Mouse (Mus musculus) layer of hippocampus, postnatal 14 days (tissue): ENCODE results near the gene Crybg1. TPM values are rescaled to one million over a fixed set of nuclear protein-coding genes. Genes with fewer than 3 reads are reported as not detected.
"Not testable (repeated sequence)": the region's sequence is repeated elsewhere in the genome, so short reads cannot be mapped to it uniquely, and the experiment has no call there.

Experiments used
- DNase-seq, 2 experiments: peaks; one replicate each; pipeline ENCODE4 v3.0.0; 2021 to 2022; ENCODE audit warnings: low spot score in 2 of 2, mixed read lengths in 1 of 2
- total RNA-seq, 2 experiments: library from RNA; stranded (reverse); gene quantifications; 2 replicates each; pipeline ENCODE4 v1.2.3; 2021

The Crybg1 gene
- total RNA-seq, 2 experiments from 2014 or later, result 0.65 to 0.72 TPM

DNA sequence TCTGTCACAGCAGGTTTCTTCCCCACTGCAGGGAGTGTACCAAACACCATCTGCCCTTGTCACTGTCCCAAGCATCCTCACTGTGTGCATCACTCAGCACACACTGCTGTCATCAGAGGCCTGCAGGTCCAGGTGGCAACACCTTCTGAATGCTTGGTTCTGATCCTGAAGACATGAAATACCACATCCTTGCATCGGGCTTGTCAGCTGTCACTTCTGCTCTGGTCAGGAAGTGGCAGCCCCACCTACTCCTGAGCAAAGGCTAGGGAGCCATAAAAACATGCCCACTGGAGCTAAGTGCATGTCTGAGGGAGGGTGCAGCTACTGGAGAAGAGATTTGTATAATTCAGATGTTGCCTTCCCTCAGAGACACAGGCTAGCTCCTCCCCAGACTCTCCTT lies 168.6 kb downstream of the Crybg1 start:
- no peak for DNase-seq

DNA sequence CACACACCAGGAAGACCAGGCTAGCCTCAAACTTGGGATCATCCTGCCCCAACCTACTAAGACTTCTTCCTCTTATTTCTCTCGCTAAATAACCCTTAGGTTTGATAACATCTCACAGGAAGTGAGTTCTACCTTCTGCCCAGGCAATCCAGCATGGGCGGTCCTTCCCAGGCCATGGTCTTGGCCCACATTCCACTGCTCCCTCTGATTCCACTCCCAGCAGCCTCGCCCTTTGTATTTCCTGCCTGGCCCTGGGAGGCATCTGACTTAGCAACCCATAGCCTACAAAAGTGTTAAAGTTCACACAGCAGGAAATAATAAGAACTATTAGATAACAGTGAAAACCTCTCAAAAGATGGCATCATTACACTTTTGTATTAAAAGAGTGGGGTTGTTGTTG lies 171.3 kb downstream of the Crybg1 start:
- DNase-seq, result no peak

DNA sequence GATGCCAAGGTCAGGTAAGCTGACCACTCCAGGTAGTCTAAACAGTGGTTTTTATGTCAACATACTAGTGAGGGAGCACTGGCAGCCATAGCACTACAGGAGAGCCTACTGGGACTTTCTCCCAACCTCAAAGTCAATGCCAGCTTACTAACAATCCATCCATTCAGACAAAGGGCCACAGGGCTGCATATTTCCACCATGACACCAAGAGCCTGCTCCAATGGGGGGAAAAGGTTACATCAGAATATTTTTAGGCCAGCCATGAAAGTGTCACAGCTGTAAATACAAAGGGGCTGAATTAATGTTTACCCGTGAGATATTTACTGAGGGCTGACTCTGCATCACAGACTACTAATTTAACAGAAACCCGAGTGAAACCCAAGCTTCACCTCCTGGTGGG lies 175.4 kb downstream of the Crybg1 start:
- DNase-seq, result no peak

DNA sequence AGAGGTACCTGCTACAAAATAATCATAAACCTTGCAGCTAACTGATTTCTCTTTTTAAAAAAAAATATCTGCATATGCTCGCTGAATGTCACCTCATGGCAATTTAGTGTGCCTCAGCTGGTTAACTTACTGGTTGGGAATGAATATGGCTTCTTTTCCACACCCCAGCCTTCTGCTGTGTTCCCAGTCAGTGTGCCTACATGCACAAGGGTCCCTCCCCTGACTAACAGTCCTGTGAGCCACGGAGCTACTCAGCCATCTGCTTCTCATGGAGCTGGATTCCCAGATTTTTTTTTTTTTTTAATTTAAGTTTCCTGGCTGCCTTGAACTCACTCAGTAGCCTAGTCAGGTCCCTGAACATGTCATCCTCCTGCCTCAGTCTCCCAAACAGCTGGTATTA lies 183.7 kb downstream of the Crybg1 start:
- DNase-seq, result peak in 1 of 2 experiments; percentile 68

DNA sequence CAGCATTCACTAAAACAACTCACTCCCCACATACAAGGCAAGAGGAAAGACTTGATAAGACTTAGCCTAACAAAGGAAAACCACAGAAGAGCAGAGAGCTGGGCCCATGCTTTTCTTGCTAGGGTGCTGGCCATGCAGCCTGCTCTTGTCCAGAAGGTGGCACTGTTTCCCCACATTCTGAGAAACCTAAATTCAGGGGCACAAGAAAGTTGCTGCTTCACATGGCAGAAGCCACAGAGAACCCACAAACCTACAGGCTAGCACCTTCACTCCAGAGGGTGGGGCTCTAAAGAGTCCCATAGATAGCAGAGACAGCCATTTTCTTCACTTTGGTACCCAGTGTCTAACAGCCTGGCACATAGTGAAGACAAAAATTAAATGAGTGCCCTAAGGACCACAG lies 194.7 kb downstream of the Crybg1 start:
- DNase-seq, result peak; percentile 56 to 60

DNA sequence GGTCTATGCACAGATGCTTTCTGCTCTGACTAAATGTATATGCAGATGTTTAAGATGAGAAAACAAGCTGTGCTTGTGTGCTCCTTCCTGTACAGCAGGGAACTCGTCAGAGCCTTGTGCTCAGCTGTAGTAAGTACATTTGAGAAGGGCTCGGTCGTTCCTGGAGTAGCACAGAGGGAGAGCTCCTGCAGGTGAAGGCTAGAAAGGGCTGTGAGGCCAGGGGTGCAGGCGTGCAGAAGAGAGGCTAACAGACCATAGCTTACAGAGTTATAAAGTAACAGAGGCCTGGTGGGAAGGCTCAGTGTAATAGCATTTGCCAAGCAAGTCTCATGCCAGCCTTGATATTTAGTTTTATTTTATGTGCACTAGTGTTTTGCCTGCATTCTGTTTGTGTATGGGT lies 203.2 kb downstream of the Crybg1 start:
- no peak for DNase-seq

DNA sequence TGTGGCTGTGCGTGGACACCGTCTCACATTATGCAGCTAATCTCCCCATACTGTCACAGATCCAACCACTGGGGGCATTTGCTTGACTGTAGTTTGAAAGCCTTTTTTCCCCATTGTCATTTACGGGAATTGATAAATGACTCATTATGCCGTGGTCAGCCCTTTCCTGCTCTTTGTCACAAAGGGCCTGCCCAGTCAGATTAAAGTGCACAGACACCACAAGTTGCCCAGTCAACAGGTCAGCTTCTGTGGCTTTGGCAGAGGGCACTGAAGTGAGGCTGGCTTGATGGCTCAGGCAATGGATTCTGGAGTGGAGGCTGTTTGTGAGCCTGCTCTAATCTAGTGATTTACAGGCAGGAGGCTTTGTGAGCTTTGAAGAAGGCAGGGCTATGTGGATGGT lies 204.9 kb downstream of the Crybg1 start:
- DNase-seq, result no peak

DNA sequence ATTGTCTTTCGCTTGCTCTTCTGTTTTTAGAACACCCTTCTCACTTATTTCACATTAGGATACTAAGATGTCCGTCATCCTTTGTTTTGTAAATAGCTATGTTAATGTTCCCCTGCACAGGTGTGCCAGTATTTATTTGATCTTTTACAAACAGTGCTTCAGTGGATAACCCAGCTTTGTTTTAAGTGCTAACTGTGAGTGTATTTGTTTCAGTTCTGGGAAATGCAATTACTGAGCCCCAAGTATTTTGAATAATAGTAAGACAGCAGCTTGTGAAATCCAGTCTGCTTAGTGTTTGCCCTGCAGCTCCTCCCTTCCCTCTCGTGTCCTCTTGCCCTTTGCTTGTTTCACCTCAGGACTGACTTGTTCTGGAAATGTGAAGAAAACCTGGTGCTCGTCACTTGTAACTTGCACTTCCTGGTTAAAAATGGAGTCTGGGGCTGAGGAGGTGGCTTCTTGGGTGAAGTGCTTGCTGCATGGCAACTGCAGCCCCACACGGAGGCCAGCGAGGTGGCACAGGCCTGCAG lies 209.5 kb downstream of the Crybg1 start:
- no peak for DNase-seq

DNA sequence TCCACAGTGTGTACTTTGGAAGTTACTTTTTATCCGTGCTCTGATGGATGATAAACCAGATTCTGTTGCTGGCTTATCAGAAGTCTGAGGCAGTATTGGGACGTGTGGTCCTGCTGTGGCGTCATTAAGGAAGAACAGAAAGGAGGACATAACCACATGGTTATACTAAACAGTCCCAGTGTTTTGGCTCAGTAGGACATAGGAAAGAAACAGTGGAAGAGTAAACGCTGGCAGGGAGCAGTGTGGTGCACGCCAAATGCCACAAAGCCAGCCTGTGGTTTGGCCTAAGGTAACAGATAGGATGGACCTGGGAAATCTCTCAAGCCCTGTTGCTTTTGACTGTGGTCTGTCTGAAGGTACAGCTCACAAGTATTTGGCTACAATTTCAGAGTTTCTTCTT lies 220.1 kb downstream of the Crybg1 start:
- DNase-seq, result no peak

DNA sequence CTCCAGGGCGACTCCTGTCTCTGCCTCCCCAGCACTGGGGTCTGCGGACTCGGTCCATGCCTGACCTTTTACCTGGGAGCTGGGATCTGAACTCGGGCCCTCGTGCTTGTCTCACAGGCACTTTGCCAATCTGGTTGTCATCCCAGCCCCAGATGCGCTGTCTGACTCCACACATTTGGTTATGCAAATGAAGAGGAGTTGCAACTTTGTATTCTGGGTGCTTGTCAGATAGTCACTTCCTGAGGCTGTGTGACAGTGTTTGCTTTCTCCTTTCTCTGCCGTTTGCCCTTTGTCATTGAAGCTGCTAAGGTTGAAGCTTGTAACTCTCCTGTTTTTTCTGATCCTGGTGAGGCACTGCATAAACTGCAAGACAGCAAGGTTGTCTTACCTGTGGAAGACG lies 220.9 kb downstream of the Crybg1 start:
- no peak for DNase-seq

DNA sequence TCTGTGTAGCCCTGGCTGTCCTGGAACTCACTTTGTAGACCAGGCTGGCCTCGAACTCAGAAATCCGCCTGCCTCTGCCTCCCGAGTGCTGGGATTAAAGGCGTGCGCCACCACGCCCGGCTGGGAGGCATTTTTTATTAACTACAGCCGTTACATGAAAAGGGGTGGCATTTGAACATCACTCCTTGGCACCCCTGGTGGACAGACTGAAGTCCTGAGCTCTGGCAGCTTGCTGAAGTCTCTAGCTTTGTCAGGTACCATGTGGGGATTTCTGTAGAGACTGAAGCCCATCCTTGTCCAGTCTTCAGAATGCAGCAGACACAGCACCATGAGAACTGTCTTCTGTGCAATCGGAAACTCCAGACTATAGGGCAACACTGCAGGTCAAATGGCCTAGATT lies 222.9 kb downstream of the Crybg1 start:
- DNase-seq, result not testable (repeated sequence)

DNA sequence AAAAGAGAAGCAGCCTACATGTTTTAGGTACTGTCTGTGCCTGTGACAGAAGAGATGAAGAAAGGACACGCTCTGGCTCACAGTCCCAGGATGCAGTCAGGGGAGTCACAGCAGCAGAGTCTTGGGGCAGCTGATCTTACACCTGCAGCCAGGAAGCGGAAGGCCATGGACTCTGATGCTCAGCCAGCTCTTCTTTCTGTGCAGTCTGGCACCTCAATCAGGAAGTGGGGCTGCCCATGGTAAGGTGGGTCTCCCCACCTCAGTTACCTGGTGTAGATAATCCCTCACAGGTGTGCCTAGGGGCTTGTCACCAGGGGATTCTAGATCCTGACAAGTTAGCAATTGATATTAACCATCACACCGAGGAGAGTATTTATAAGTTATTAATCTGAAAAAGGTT lies 225.6 kb downstream of the Crybg1 start:
- DNase-seq, result no peak

DNA sequence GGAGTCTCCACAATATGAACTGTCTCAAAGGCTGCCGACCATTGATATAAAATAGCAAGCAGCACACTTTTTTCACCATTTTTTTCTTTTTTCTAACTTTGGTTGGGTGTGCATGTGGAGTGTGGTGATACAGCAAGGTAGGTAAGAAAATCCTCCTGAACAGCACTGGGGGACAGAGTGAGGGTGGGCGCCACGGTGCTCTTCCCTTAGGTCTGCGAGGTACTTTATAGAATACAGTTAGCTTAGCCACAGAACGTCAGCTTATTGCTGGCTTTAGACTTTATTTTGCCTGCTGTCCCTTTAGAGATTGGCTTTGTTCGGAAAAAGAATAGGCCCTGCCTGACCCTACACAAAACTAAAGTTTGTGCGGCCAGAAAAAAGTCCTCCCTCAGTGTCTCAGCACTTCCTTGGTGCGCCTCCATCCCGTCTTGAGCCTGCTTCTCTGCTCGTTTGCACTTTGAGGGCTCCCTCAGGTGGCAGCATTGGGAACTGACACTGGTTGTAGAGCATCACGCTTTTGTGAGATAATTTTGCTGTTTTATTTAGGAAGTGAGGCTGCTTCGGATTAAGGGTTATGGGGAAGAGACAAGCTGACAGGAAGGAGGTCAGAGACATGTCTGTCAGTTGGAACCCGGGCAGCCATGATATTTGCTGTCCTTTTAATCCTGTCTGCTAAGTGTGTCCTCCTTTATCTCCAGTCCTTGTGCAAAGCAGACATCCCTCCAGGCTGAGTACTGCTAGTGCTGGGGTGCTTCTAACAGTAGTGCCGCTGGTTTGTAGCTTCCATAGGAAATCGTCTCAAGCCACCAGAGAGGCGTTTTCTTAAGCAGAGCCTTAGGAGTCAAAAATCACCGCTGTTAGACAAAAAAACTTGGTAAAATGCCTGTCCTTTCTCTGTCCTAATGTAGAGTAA lies 229.7 kb downstream of the Crybg1 start:
- DNase-seq, result peak; percentile 80 to 85

DNA sequence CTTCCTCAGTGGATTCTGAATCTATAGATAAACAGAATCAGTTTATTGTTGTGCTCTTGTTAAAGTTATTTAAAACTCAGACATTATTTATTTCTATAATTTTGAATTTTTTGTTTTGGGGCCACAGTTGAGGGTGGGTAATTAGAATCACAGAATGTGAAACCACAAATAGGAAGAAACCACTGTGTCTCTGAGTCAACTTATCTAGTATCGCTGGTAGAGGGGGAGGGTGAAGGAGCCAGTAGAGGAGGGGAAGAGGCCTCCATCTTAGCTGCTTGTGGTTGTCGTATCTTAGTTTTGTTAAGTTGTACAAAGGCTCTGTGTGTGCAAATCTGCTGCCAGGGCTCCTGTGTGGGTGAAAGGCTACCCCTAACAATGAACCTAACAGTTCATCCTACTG lies 231.9 kb downstream of the Crybg1 start:
- DNase-seq, result no peak

DNA sequence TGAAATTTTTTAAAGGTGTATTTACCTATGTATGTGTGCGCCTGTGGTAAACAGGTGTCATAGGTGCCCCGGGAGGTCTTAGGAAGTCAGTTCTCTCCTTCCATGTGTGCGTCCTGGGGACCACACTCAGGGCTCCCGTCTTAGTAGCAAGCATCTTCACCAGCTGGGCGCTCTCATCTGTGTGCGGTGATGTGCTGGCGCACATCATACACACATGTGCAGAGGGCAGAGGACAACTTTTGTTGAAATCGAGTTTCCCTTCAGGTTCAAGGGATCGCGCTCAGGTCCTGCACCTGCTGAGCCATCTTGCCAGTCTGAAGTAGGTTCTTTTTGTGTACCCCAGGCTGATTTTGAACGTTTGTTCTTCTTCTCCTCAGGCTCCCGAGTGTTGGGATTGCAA lies 232.5 kb downstream of the Crybg1 start:
- no peak for DNase-seq

DNA sequence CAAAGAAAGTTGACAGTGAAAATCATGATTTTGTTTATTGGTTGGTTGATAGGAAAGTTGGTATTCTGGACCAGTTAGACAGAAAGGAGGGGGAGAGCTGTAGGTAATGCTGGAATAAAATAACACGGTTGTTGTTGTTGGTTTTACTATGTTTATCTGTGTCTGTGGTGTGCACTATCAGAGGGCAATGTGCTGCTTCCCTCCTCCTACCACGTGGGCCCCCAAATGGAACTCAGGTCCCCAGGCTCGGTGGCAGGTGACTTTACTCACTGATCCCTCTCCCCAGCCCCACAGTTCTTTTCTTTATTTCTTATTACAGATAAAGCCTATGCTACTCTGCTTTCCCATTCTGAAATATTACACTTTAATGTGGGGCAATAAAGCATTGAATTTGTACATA lies 236.4 kb downstream of the Crybg1 start:
- no peak for DNase-seq

DNA sequence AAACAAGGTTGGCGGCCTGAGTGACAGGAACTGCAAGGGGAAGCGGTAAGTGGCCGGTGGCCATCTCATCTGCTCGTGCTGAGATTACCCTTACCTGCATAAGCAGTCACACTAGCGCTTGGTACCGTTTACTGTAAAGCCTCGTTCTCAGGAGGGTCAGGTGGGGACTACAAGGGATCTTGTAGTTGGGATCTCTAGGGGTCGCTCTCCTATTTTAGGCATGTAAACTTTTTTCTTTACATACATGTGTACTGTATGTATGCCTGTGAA lies 237.8 kb downstream of the Crybg1 start:
- DNase-seq, result no peak

DNA sequence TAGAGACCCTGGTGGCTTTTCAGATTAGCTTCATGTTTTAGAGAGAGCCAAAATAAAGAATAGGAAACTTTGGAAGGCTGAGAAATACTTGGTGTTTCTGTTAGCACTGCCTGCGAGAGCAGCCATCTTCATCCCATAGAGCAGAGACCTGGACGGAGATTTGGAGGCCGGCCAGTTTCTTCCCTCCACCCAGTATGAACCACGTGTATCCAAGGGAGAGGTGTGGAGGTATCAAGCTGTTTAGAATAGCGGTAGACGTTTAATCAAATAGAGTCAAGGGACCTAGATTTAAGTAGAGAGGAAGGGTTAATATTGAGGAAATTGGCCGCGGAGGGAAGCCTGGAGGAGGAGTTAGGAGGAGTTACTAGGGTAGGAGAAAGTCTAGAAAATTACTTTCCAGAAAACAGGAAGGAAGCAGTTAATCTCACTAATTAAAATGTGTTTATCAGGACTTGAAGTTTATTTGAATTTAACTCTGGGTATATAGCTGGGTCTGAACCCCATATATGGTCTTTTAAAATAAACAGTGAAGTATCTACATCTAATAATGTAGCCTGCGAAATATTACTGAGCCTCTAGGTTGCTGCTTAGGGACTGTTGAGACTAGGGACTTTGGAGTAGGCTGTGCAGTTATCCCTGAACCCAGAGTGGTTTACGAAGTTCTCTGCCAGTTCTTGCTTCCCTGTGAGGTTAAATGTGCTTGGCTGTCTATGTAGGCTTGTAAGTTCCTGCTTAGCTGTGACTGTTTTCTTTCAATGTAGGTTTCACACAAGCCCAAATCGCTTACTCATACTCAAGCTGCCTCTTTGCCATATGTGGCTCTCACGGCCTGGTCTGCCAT lies 238.4 kb downstream of the Crybg1 start:
- no peak for DNase-seq

DNA sequence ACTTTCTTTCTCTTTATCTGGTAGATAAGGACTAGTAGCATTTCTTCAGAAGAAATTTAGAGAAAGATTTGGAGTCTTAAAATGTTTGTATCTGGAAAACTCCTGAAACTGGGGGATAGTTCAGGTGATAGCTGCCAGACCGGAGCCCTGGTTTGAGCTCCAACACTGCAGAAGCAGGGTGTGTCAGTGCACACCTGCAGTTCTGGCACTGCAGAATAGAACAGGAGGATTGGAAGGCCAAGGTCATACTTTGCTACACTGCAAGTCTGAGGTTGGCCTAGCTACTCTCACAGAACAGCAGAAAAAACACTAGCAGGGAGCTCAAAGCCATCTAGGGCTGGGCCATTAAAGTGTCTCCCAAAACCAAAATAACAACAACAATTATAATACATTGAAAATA lies 244.1 kb downstream of the Crybg1 start:
- DNase-seq, result no peak

DNA sequence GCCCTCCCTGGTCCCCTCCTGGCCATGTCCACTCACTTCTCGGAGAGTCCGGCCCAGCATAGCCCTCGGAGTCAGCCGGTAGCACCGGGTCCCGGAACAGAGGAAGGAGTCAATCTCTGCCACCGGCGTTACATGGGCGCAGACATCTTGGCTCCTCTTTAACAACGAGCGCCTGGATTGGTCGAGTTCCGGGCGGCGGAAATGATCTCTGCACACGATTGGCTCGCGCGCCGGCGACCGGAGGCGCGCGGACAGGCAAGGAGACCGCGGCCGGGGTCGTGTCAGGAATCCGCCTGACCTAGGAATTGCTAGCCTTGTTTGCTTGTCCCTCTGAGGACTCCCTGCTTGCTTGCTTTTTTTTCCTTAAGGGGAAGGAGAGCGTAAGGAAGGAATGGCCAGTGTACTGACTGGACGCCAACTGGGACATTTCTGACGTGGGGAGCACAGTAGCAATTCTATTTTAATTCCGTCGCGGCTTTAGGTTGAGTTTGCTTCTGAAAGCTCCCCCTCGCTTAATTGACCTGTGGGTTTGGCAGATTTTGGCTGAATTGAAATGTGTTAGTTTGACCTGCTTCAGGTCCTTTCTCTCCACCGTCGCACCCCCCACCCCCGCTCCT lies 247.0 kb downstream of the Crybg1 start, which contains the start of the genes Qrsl1 and Rtn4ip1:
Qrsl1 (minus strand) TSS at position 168 of the 617 bp plus-strand sequence.
Rtn4ip1 (plus strand) TSS at position 230 of the 617 bp plus-strand sequence.
- DNase-seq, result peak; percentile 94 to 95

DNA sequence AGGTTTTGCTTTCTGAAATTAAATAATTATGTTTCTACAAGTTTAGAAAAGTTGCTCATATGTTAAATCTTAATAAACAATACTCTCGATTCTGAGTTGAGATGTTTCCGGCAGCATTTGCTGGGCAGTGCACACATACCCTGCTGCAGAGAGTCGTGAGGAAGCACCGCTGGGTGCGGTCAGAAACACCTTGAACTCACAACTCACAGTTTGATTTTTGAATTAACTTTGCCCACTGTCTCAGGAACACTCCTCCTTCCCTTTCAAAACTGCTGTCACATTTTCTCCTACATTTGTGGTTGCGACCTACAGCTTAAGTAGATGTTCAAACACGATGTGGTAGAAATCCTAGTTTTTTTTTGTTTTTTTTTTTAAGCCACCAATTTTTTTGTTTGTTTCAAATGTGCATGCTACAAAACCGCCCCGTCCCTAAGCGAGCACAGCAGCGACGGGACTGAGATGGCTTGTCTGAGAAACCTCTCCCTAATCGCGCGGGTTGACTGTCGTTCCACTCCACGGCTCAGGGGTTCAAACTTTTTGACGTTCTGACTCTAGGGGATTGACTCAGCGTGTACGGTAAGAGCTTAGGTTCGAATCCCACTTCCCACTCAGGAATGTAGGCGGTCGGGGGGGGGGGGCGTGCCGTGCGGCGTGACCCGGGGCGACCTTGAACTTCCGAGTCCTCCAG lies 247.6 kb downstream of the Crybg1 start:
- no peak for DNase-seq
